Mouse (Mus musculus): ENCODE results near the gene Chic1.

Chic1 gene

GRCm38 (mm10) chrX:103438023-103438422 lies 81.7 kb downstream of the Chic1 start:
- no peak for DNase-seq

DNA sequence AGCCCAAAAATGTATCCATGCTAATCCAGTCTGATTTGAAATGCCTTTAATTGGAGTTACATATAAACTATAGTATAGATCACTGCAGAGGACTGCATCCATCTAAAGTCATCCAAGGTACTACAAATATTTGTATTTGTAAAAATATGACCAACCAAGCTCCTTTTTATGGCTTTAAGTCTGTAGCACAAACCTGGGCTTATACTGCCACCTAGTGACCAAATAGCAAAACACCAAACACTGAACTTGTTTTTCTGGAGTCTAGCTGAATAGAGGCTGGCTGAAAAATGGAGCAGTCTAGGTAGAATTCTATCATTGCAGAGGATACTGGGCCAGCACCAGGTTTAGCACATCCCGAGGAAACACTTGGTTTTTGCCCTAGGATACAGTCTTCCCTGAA lies 84.5 kb downstream of the Chic1 start:
- no peak for DNase-seq

- DNase-seq: no peak
Observed at GRCm38 (mm10) chrX:103443755-103444154, 87.5 kb downstream of the Chic1 start.
